Mouse (Mus musculus) effector memory CD4-positive, alpha-beta T cell, adult 7 months (primary cell): ENCODE measurements around the gene Gm5431. TPM values are rescaled to one million over a fixed set of nuclear protein-coding genes. Genes with fewer than 3 reads are reported as not detected.

Experiments used
- polyA plus RNA-seq: library from polyadenylated mRNA; unstranded; fragments of 100-300 nt; shearing (Covaris generic); gene quantifications from one replicate; pipeline ENCODE4 v1.2.1, GENCODE M21; 2017

The Gm5431 gene
- 0.89 TPM for polyA plus RNA-seq

GRCm38 (mm10) chr11:48902021-48902420 is at the start of gene Gm5431:
Gene Gm5431, minus strand, starts transcription at chr11:48902214.

GRCm38 (mm10) chr11:48946090-48946489 is 44.1 kb upstream of the Gm5431 start, which contains the start of gene Psme2b:
Gene Psme2b, minus strand, starts transcription at chr11:48946190.

GRCm38 (mm10) chr11:48871201-48871772 is 30.7 kb downstream of the Gm5431 start, which contains the start of gene Irgm1:
Gene Irgm1, minus strand, starts transcription at chr11:48871683.

Other genes with a start within 250 kb of the Gm5431 start
- 570 TPM for gene Rack1, start 101.9 kb downstream of the Gm5431 start, polyA plus RNA-seq
- 0.68 TPM for gene Trim41, start 84.9 kb downstream of the Gm5431 start, polyA plus RNA-seq
- 0.80 TPM for gene Trim7, start 76.1 kb downstream of the Gm5431 start, polyA plus RNA-seq
- gene Gm12184, start 75.6 kb downstream of the Gm5431 start, polyA plus RNA-seq, result 7.8 TPM
- 29.4 TPM for gene Irgm1, start 30.5 kb downstream of the Gm5431 start, polyA plus RNA-seq
- gene Psme2b, start 44.0 kb upstream of the Gm5431 start, polyA plus RNA-seq, result 101 TPM
- gene Olfr56, start 76.7 kb upstream of the Gm5431 start, polyA plus RNA-seq, result 0.76 TPM
- gene 9930111J21Rik1, start 77.2 kb upstream of the Gm5431 start, polyA plus RNA-seq, result 101 TPM
- gene Gm12185, start 90.0 kb upstream of the Gm5431 start, polyA plus RNA-seq, result 1.7 TPM
- gene Tgtp1, start 92.0 kb upstream of the Gm5431 start, polyA plus RNA-seq, result 54.3 TPM
- gene 9930111J21Rik2, start 149.0 kb upstream of the Gm5431 start, polyA plus RNA-seq, result 78.1 TPM
- gene Tgtp2, start 162.0 kb upstream of the Gm5431 start, polyA plus RNA-seq, result 80.7 TPM
- 156 TPM for gene Ifi47, start 174.4 kb upstream of the Gm5431 start, polyA plus RNA-seq
- not detected for gene Olfr1396, start 212.7 kb upstream of the Gm5431 start, polyA plus RNA-seq
- 0.17 TPM for gene Olfr1395, start 240.1 kb upstream of the Gm5431 start, polyA plus RNA-seq